Mouse (Mus musculus): ENCODE data around the gene Rps8. TPM values are rescaled to one million over a fixed set of nuclear protein-coding genes. Genes with fewer than 3 reads are reported as not detected.
A peak's percentile ranks its signal among the peaks of the same experiment; 100 is the strongest.
"Not testable (repeated sequence)": the region's sequence is repeated elsewhere in the genome, so short reads cannot be mapped to it uniquely, and the experiment has no call there.

Rps8 gene
- polyA plus RNA-seq, 2 experiments, result 1,329 to 1,706 TPM

DNA sequence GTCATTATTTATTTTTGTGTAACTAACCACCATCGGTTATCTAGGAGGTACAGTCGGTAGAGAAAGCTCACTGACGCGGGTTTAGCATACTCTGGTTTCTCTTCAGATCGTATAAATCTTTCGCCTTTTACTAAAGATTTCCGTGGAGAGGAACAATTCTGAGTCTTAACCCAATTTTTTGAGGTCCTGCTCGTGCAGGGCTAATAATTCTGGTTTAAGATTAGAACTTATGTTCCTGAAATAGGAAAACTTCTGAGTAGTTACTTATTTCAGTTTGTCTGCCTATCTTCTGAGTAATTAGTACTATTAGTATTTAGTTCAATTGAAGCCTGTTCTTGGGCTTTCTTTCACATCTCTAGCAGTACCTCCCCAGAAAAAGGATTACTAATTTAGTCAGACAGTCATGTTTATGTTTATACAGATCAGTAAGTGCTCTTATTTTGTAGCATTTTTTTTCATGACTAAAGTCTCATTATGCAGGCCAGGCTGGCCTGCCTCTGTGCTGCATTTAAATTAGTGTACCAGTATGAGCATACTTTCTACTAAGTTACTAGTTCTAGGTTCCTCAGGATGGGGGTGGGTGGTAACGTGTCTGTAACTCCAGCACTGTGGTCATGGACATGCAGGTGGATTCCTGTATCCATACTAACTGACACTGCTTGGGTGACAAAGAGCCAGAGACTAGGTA, 34.0 kb upstream of the Rps8 start:
- ATAC-seq (ENCODE audit: low FRiP score, low read depth) (peak; percentile 93), DNase-seq (ENCODE audit: low spot score) (peak; percentile 88)
- peak overlapping the region; percentile 34 for H3K4me3 ChIP-seq (replicated peaks; ENCODE audit: low read length)
- no peaks in the 10 kb centered on the region for H3K9me3 ChIP-seq (ENCODE audit: control insufficient read depth, low read length)
- H3K36me3 ChIP-seq (ENCODE audit: control insufficient read depth, insufficient read depth, low read length), result no peaks in the 10 kb centered on the region
- peak overlapping the region; percentile 50 for H3K4me2 ChIP-seq (replicated peaks; ENCODE audit: low read depth, low read length, severe bottlenecking)
- H3K27me3 ChIP-seq (ENCODE audit: control insufficient read depth, insufficient read depth, low read length), result no peaks in the 10 kb centered on the region
- peak; percentile 90; the same call in 1 of the 2 replicates for TF ChIP-seq POLR2A (IDR thresholded peaks at IDR 0.05; ENCODE audit: borderline replicate concordance, extremely low read depth, insufficient read depth, insufficient read length)
- under 1% methylated on average over 9 of the region's 9 CpGs for WGBS
- H3K4me1 ChIP-seq (ENCODE audit: control insufficient read depth, insufficient read depth, low read length), result no peaks in the 10 kb centered on the region
- peak overlapping the region; percentile 71 for H3K27ac ChIP-seq (replicated peaks; ENCODE audit: low read depth, low read length)
- H3K9ac ChIP-seq (ENCODE audit: low read depth, low read length, severe bottlenecking), result peak overlapping the region; percentile 44

DNA sequence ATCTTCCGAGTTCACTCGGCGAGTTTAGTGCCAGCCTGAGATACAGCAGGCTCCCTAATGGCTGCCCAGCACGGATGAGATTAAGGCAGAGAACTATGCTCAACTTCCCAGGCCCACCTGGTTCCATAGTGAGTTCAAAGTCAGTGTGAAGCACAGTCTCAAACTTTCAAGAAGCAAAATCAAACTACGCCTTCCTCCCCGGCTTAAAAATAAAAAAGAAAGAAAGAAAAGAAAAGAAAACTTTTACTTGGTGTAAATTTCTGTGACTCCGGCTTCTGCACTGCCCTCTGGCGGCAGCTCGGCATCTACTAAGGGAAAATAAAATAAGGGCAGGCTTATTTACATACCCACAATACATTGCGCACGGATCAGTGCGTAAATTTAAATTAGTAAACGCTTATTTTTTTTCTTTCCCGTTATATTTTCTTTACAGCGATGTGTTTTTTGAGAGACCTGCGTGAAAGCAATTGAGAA, 33.4 kb upstream of the Rps8 start:
- peak; percentile 89 for DNase-seq (ENCODE audit: low spot score)
- TF ChIP-seq POLR2A (IDR thresholded peaks at IDR 0.05; ENCODE audit: borderline replicate concordance, extremely low read depth, insufficient read depth, insufficient read length), result no peak
- 1% methylated on average over 16 of the region's 16 CpGs for WGBS
- Histone ChIP-seq H3K36me3 (ENCODE audit: control insufficient read depth, insufficient read depth, low read length) (no peaks in the 10 kb centered on the region), H3K4me2 (replicated peaks; ENCODE audit: low read depth, low read length, severe bottlenecking) (peak overlapping the region; percentile 50), H3K4me1 (ENCODE audit: control insufficient read depth, insufficient read depth, low read length) (no peaks in the 10 kb centered on the region), H3K27ac (replicated peaks; ENCODE audit: low read depth, low read length) (peak overlapping the region; percentile 71), H3K9ac (ENCODE audit: low read depth, low read length, severe bottlenecking) (peak overlapping the region; percentile 44), H3K9me3 (ENCODE audit: control insufficient read depth, low read length) (no peaks in the 10 kb centered on the region), H3K27me3 (ENCODE audit: control insufficient read depth, insufficient read depth, low read length) (no peaks in the 10 kb centered on the region), H3K4me3 (replicated peaks; ENCODE audit: low read length) (peak overlapping the region; percentile 34)
- peak; percentile 77 for ATAC-seq (ENCODE audit: low FRiP score, low read depth)

DNA sequence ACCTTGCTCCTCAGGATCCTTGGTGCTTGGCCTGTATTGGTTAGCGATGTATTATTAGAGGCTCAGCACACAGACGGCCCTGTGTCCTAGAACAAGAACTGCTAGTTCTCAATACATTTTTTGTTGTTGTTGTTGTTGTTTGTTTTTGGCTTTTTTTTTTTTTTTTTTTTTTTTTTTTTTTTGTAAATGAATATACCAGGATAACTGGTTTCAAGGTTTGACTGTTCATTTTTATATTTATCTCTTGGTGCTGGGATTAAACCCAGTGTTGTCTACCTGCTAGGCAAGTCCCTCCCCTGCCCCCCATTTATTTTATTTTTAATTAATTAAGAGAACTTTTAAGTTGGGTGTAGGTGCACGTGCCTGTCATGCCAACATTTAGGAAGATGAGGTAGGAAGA, 32.9 kb upstream of the Rps8 start:
- WGBS, result 53% methylated on average over 3 of the region's 3 CpGs
- peak overlapping the region; percentile 50 for H3K4me2 ChIP-seq (replicated peaks; ENCODE audit: low read depth, low read length, severe bottlenecking)
- H3K27ac ChIP-seq (replicated peaks; ENCODE audit: low read depth, low read length), result peak overlapping the region; percentile 71
- H3K4me3 ChIP-seq (replicated peaks; ENCODE audit: low read length), result peak overlapping the region; percentile 34
- no peaks in the 10 kb centered on the region for H3K36me3 ChIP-seq (ENCODE audit: control insufficient read depth, insufficient read depth, low read length)
- H3K9ac ChIP-seq (ENCODE audit: low read depth, low read length, severe bottlenecking), result peak overlapping the region; percentile 44
- no peaks in the 10 kb centered on the region for H3K4me1 ChIP-seq (ENCODE audit: control insufficient read depth, insufficient read depth, low read length)
- H3K9me3 ChIP-seq (ENCODE audit: control insufficient read depth, low read length), result no peaks in the 10 kb centered on the region
- H3K27me3 ChIP-seq (ENCODE audit: control insufficient read depth, insufficient read depth, low read length), result no peaks in the 10 kb centered on the region
- no peak for ATAC-seq (ENCODE audit: low FRiP score, low read depth)
- no peak for DNase-seq (ENCODE audit: low spot score)
- TF ChIP-seq POLR2A (IDR thresholded peaks at IDR 0.05; ENCODE audit: borderline replicate concordance, extremely low read depth, insufficient read depth, insufficient read length), result no peak

GRCm38 (mm10) chr4:117182759-117183096, 26.7 kb upstream of the Rps8 start:
- 10% methylated on average over 9 of the region's 9 CpGs for WGBS
- Histone ChIP-seq H3K4me3 (replicated peaks; ENCODE audit: low read length) (peak overlapping the region; percentile 63), H3K9ac (ENCODE audit: low read depth, low read length, severe bottlenecking) (peak overlapping the region; percentile 54), H3K36me3 (ENCODE audit: control insufficient read depth, insufficient read depth, low read length) (peaks cover 21% of the 10 kb centered on the region), H3K4me2 (replicated peaks; ENCODE audit: low read depth, low read length, severe bottlenecking) (peak overlapping the region; percentile 73)
- H3K9me3 ChIP-seq (ENCODE audit: control insufficient read depth, low read length); H3K27me3 ChIP-seq (ENCODE audit: control insufficient read depth, insufficient read depth, low read length); H3K4me1 ChIP-seq (ENCODE audit: control insufficient read depth, insufficient read depth, low read length); H3K27ac ChIP-seq (replicated peaks; ENCODE audit: low read depth, low read length): not testable (repeated sequence)
- peak; percentile 34; the same call in 1 of the 2 replicates for ATAC-seq (ENCODE audit: low FRiP score, low read depth)
- DNase-seq (ENCODE audit: low spot score), result peak; percentile 10

GRCm38 (mm10) chr4:117181863-117182758, 26.1 kb upstream of the Rps8 start, which contains the start of gene Kif2c:
Kif2c (minus strand) TSS chr4:117182639.
- peak; percentile 98 for ATAC-seq (ENCODE audit: low FRiP score, low read depth)

More at GRCm38 (mm10) chr4:117181863-117182758, 26.1 kb upstream of the Rps8 start, which contains the start of gene Kif2c:
- H3K4me3 ChIP-seq (replicated peaks; ENCODE audit: low read length), result peak within 1 kb of the TSS; percentile 63
- no peak for TF ChIP-seq POLR2A (IDR thresholded peaks at IDR 0.05; ENCODE audit: borderline replicate concordance, extremely low read depth, insufficient read depth, insufficient read length)
- WGBS, result 2% methylated on average over 42 of the region's 42 CpGs
- H3K9ac ChIP-seq (ENCODE audit: low read depth, low read length, severe bottlenecking), result peak within 1 kb of the TSS; percentile 57
- peaks cover 27% of the 10 kb centered on the region for H3K36me3 ChIP-seq (ENCODE audit: control insufficient read depth, insufficient read depth, low read length)
- 0 out of 2 replicates have a peak within 1 kb of the TSS, but pooled peaks have one; percentile 34 for H3K27ac ChIP-seq (replicated peaks; ENCODE audit: low read depth, low read length)
- H3K4me1 ChIP-seq (ENCODE audit: control insufficient read depth, insufficient read depth, low read length), result peaks cover 4% of the 10 kb centered on the region
- no peaks in the 10 kb centered on the region for H3K27me3 ChIP-seq (ENCODE audit: control insufficient read depth, insufficient read depth, low read length)
- H3K4me2 ChIP-seq (replicated peaks; ENCODE audit: low read depth, low read length, severe bottlenecking), result peak within 1 kb of the TSS; percentile 73
- H3K9me3 ChIP-seq (ENCODE audit: control insufficient read depth, low read length), result no peaks in the 10 kb centered on the region
- peak; percentile 95 for DNase-seq (ENCODE audit: low spot score)
